Mouse (Mus musculus): ENCODE results near the gene Cdh13. TPM values are rescaled to one million over a fixed set of nuclear protein-coding genes. Genes with fewer than 3 reads are reported as not detected.

Cdh13 gene
- polyA plus RNA-seq, 3 experiments from 2014 or later = 0.15 to 0.35 TPM; not detected in 1

GRCm38 (mm10) chr8:118381641-118382040, 98.1 kb downstream of the Cdh13 start:
- no peak for ATAC-seq

- no peak for ATAC-seq
Observed at GRCm38 (mm10) chr8:118384314-118384713, 100.8 kb downstream of the Cdh13 start.

- ATAC-seq = no peak
Observed at GRCm38 (mm10) chr8:118389456-118389855, 105.9 kb downstream of the Cdh13 start.

- no peak for ATAC-seq
Observed at GRCm38 (mm10) chr8:118393909-118394650, 110.5 kb downstream of the Cdh13 start.

- no peak for ATAC-seq
Observed at GRCm38 (mm10) chr8:118395178-118395577, 111.6 kb downstream of the Cdh13 start.

GRCm38 (mm10) chr8:118404836-118405235, 121.3 kb downstream of the Cdh13 start:
- ATAC-seq = no peak

GRCm38 (mm10) chr8:118407322-118407721, 123.8 kb downstream of the Cdh13 start:
- no peak for ATAC-seq

- ATAC-seq = no peak
Observed at GRCm38 (mm10) chr8:118409396-118409795, 125.9 kb downstream of the Cdh13 start.

GRCm38 (mm10) chr8:118410341-118410970, 126.9 kb downstream of the Cdh13 start:
- ATAC-seq = no peak

GRCm38 (mm10) chr8:118415672-118416071, 132.1 kb downstream of the Cdh13 start:
- no peak for ATAC-seq

GRCm38 (mm10) chr8:118416811-118417355, 133.3 kb downstream of the Cdh13 start:
- ATAC-seq = no peak

GRCm38 (mm10) chr8:118422624-118423023, 139.1 kb downstream of the Cdh13 start:
- ATAC-seq = no peak

- ATAC-seq = no peak
Observed at GRCm38 (mm10) chr8:118428941-118429340, 145.4 kb downstream of the Cdh13 start.

- no peak for ATAC-seq
Observed at GRCm38 (mm10) chr8:118431731-118432440, 148.4 kb downstream of the Cdh13 start.

- ATAC-seq = no peak
Observed at GRCm38 (mm10) chr8:118433553-118434180, 150.1 kb downstream of the Cdh13 start.

GRCm38 (mm10) chr8:118436751-118437150, 153.2 kb downstream of the Cdh13 start:
- ATAC-seq = no peak

- no peak for ATAC-seq
Observed at GRCm38 (mm10) chr8:118437152-118437551, 153.6 kb downstream of the Cdh13 start.

- no peak for ATAC-seq
Observed at GRCm38 (mm10) chr8:118437874-118438273, 154.3 kb downstream of the Cdh13 start.

- ATAC-seq = no peak
Observed at GRCm38 (mm10) chr8:118439857-118440256, 156.3 kb downstream of the Cdh13 start.

GRCm38 (mm10) chr8:118443361-118443760, 159.8 kb downstream of the Cdh13 start:
- no peak for ATAC-seq

- ATAC-seq = no peak
Observed at GRCm38 (mm10) chr8:118444651-118445207, 161.2 kb downstream of the Cdh13 start.

- ATAC-seq = no peak
Observed at GRCm38 (mm10) chr8:118446516-118446915, 163.0 kb downstream of the Cdh13 start.

Measured in inflammation-experienced regulatory T-cells, adult 6 months (primary cell).